Mouse (Mus musculus) heart, adult 2 months (tissue): ENCODE data around the gene Hpcal1. TPM values are rescaled to one million over a fixed set of nuclear protein-coding genes. Genes with fewer than 3 reads are reported as not detected.

ENCODE experiments used
- DNase-seq, 2 experiments: peaks; one replicate each; pipeline ENCODE4 v3.0.0; 2021
- H3K27ac ChIP-seq: fragments of 200-600 bp; 2 replicates; pipeline ENCODE4 v1.8.1; 2022
- H3K27me3 ChIP-seq: fragments of 200-500 bp; 2 replicates; pipeline ENCODE4 v1.6.1; 2012; ENCODE audit warnings: mild to moderate bottlenecking, low read length, inconsistent platforms, mixed read lengths; ENCODE audit not compliant: control insufficient read depth, insufficient read depth
- H3K36me3 ChIP-seq: fragments of 200-500 bp; 2 replicates; pipeline ENCODE4 v1.6.1; 2012; ENCODE audit warnings: low read length, inconsistent platforms; ENCODE audit not compliant: control insufficient read depth, insufficient read depth
- H3K4me1 ChIP-seq: fragments of 200-500 bp; 2 replicates; pipeline ENCODE4 v1.6.1; 2011; ENCODE audit warnings: low read length; ENCODE audit not compliant: control insufficient read depth, insufficient read depth
- H3K4me3 ChIP-seq: fragments of 200-600 bp; 2 replicates; pipeline ENCODE4 v1.8.1; 2022
- H3K79me2 ChIP-seq: fragments of 200-500 bp; replicated peaks from 2 replicates; pipeline ENCODE4 v1.6.1; 2012; ENCODE audit warnings: mild to moderate bottlenecking, inconsistent platforms, low read length, moderate library complexity, mixed read lengths; ENCODE audit not compliant: control insufficient read depth, insufficient read depth
- H3K9ac ChIP-seq: fragments of 200-500 bp; 2 replicates; pipeline ENCODE4 v1.6.1; 2012; ENCODE audit warnings: low read depth, mild to moderate bottlenecking, control low read depth, inconsistent platforms, low read length, mixed read lengths
- CTCF ChIP-seq: fragments of 200-600 bp; IDR thresholded peaks from 2 replicates; pipeline ENCODE4 v1.8.1; 2022; ENCODE audit warnings: antibody characterized with exemption, mild to moderate bottlenecking, moderate library complexity
- EP300 ChIP-seq: fragments of 200-500 bp; IDR thresholded peaks from 2 replicates; pipeline ENCODE4 v1.6.1; 2011; ENCODE audit warnings: low read depth, low read length, control low read depth; ENCODE audit not compliant: insufficient read depth
- POLR2A ChIP-seq: fragments of 200-500 bp; IDR thresholded peaks from 2 replicates; pipeline ENCODE4 v1.6.1; 2011; ENCODE audit warnings: mild to moderate bottlenecking, low read depth, low read length, control low read depth; ENCODE audit not compliant: insufficient read depth
- WGBS: fragments of 180-500 bp; shearing (Covaris S2); methylation state at CpG from one replicate; pipeline ENCODE4 v1.1.7; 2018; 5-methylcytosine and 5-hydroxymethylcytosine counted together
- intact Hi-C: fragments of 180-260 bp; cut with DNase I; formaldehyde crosslinking; loops from one replicate; pipeline ENCODE4 v1.15.1; 2025
- polyA plus RNA-seq: library from polyadenylated mRNA; depleted of rRNA; stranded (reverse); fragments of >200 nt; gene quantifications from 2 replicates; pipeline ENCODE4 v1.2.3, GENCODE M21; 2012
- total RNA-seq, 2 experiments: library from RNA; stranded (reverse); gene quantifications; 2 replicates each; pipeline ENCODE4 v1.2.3; 2021

The Hpcal1 gene
- total and polyA plus RNA-seq, 3 experiments, result 16.3 to 37.9 (median 21.5) TPM

GRCm38 (mm10) chr12:17679571-17679970 is 11.1 kb upstream of the Hpcal1 start:
- no peak for TF ChIP-seq CTCF
- no peak for TF ChIP-seq POLR2A
- TF ChIP-seq EP300, result no peak
- Histone ChIP-seq H3K27ac (no peak overlapping the region), H3K9ac (no peak overlapping the region), H3K4me1 (no peaks in the 10 kb centered on the region; the same call in 1 of the 2 replicates), H3K79me2 (no peaks in the 10 kb centered on the region), H3K36me3 (no peaks in the 10 kb centered on the region), H3K27me3 (no peaks in the 10 kb centered on the region), H3K4me3 (no peak overlapping the region)
- WGBS, result 77% methylated on average over 4 of the region's 4 CpGs
- intact Hi-C loops, result no loop called here
- no peak for DNase-seq

GRCm38 (mm10) chr12:17682161-17682560 is 8.5 kb upstream of the Hpcal1 start:
- Histone ChIP-seq H3K27me3 (no peaks in the 10 kb centered on the region), H3K27ac (no peak overlapping the region), H3K9ac (no peak overlapping the region), H3K79me2 (no peaks in the 10 kb centered on the region), H3K36me3 (no peaks in the 10 kb centered on the region), H3K4me1 (no peaks in the 10 kb centered on the region; the same call in 1 of the 2 replicates), H3K4me3 (no peak overlapping the region)
- no peak for TF ChIP-seq POLR2A
- no peak for TF ChIP-seq CTCF
- TF ChIP-seq EP300, result no peak
- DNase-seq, result peak in 1 of 2 experiments; percentile 41
- WGBS, result 80% methylated on average over 2 of the region's 2 CpGs
- intact Hi-C loops, result no loop called here

GRCm38 (mm10) chr12:17684315-17684714 is 6.3 kb upstream of the Hpcal1 start:
- Histone ChIP-seq H3K79me2 (no peaks in the 10 kb centered on the region), H3K27ac (no peak overlapping the region), H3K36me3 (no peaks in the 10 kb centered on the region), H3K9ac (no peak overlapping the region), H3K4me3 (no peak overlapping the region), H3K4me1 (no peaks in the 10 kb centered on the region; the same call in 1 of the 2 replicates), H3K27me3 (no peaks in the 10 kb centered on the region)
- TF ChIP-seq CTCF (no peak), POLR2A (no peak), EP300 (no peak)
- 98% methylated on average over 1 of the region's 1 CpGs for WGBS
- no peak for DNase-seq
- intact Hi-C loops, result no loop called here

GRCm38 (mm10) chr12:17686116-17686515 is 4.5 kb upstream of the Hpcal1 start:
- DNase-seq, result no peak
- Histone ChIP-seq H3K27ac (no peak overlapping the region), H3K36me3 (no peaks in the 10 kb centered on the region), H3K27me3 (no peaks in the 10 kb centered on the region), H3K4me1 (peaks cover 3% of the 10 kb centered on the region), H3K4me3 (no peak overlapping the region), H3K9ac (no peak overlapping the region), H3K79me2 (no peaks in the 10 kb centered on the region)
- 83% methylated on average over 2 of the region's 2 CpGs for WGBS
- TF ChIP-seq EP300 (no peak), CTCF (no peak), POLR2A (no peak)
- intact Hi-C loops, result no loop called here

GRCm38 (mm10) chr12:17688913-17689312 is 1.7 kb upstream of the Hpcal1 start:
- intact Hi-C loops, result no loop called here
- DNase-seq, result no peak
- no peaks in the 10 kb centered on the region; the same call in 1 of the 2 replicates for H3K79me2 ChIP-seq
- TF ChIP-seq POLR2A, result no peak
- no peak for TF ChIP-seq EP300
- no peak for TF ChIP-seq CTCF
- no peaks in the 10 kb centered on the region for H3K27me3 ChIP-seq
- peaks cover 6% of the 10 kb centered on the region for H3K4me1 ChIP-seq
- H3K27ac ChIP-seq, result no peak overlapping the region
- no peak overlapping the region for H3K9ac ChIP-seq
- 97% methylated on average over 3 of the region's 3 CpGs for WGBS
- H3K36me3 ChIP-seq, result no peaks in the 10 kb centered on the region
- H3K4me3 ChIP-seq, result no peak overlapping the region

GRCm38 (mm10) chr12:17689931-17690563 is 609 bp upstream of the Hpcal1 start:
- Histone ChIP-seq H3K36me3 (no peaks in the 10 kb centered on the region), H3K79me2 (no peaks in the 10 kb centered on the region; the same call in 1 of the 2 replicates), H3K4me3 (peak overlapping the region; percentile 66), H3K27me3 (no peaks in the 10 kb centered on the region), H3K4me1 (peaks cover 10% of the 10 kb centered on the region), H3K9ac (peak overlapping the region; percentile 70), H3K27ac (peak overlapping the region; percentile 82)
- intact Hi-C loops, result loop anchor here (5.0 kb wide), 1 partner anchor 107 kb away; no protein-coding TSS in a partner anchor
- 22% methylated on average over 20 of the region's 20 CpGs for WGBS
- no peak for DNase-seq
- TF ChIP-seq POLR2A (no peak), CTCF (no peak), EP300 (no peak)
